Mouse (Mus musculus) brain, embryonic 18.5 days (tissue): Measurements from ENCODE around the gene T2.
"Not testable (repeated sequence)": the region's sequence is repeated elsewhere in the genome, so short reads cannot be mapped to it uniquely, and the experiment has no call there.

Experiments
- DNase-seq: peaks from one replicate; pipeline ENCODE4 v3.0.0-alpha.2; 2012; ENCODE audit warnings: low read depth, low spot score

Gene T2

GRCm38 (mm10) chr17:8367514-8368480 lies 12.0 kb downstream of the T2 start:
- no peak for DNase-seq

GRCm38 (mm10) chr17:8368570-8368969 lies 12.8 kb downstream of the T2 start:
- DNase-seq = peak; percentile 88

GRCm38 (mm10) chr17:8369171-8369570 lies 13.4 kb downstream of the T2 start:
- no peak for DNase-seq

DNA sequence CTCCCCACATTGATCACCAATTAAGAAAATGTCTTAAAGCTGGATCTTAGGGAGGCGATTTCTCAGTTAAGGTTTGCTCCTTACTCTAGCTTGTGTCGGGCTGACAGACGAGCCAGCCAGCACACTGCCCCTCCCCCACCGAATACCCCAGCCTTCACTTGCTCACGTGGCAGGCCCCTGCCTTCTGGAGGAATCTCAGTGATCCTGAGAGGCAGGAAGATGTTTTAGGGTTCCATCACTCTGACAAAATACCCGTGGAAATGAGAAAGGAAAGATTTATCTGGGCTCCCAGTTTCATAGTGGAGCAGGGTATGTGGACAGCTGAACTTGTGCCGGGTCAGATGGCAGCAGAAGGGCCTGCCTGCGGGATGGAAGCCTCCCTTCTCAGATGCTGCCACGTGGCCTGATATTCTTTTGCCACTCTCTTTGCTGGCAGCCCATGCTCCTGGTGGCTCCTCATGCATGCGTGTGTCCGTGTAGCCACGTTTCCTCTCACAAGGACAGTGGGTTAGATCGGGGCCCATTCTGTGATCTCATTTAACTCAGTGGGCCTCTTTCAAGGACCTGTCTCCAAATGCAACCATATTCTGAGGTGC lies 14.9 kb downstream of the T2 start:
- DNase-seq = no peak

DNA sequence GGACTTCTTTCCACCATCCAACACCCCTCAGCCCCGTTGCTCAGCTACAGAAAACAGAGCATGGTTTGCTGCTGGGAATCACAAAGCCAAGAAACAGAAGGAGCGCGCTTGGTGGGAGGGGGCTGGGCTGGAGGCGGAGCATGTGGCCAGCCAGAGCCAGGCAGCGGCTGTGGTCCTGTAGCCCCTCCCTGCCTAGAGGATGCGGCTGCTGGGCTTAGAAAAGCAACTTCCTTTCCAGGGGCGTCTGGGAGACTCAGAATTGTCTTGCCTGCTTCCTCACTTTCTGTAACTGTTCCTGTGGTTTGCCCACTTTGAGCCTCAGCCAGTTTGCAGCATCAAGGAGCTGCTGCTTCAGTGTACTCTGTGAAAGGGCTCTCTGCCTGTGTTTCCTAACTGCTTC lies 16.0 kb downstream of the T2 start:
- peak; percentile 83 for DNase-seq

DNA sequence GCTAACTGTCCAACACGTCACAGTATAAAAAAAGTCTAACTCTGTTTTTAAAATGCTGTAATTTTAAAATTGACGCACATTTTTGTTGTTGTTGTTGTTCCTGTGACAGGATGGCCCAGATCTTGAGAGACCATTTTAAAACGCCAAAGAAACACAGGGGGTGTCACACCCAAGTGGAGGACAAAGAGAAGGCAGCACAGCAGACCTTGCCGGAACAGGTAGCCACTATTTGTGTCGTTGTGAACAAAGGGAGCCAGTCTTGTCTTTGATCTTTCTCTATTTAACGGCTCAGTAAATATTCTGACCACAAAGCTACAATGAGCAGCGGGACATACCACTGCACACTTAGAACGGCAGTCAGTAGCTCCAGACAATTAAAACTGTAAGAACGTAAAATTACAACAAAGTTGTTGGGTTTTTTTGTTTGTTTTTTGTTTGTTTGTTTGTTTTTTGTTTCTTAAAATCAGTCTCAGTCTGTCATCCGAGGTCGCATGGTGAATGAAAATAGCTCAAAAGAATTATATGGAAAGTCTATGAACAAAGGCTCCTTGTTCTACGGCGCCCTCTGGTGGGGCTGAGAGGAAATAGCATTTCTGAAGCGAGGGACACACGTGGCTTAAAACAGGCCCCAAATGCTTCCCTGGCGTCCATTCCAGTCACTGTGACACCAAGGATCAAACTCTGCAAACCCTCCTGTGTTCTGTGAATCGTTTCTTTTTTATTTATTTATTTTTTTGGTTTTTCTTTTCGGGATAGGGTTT lies 16.7 kb downstream of the T2 start:
- peak; percentile 72 for DNase-seq

DNA sequence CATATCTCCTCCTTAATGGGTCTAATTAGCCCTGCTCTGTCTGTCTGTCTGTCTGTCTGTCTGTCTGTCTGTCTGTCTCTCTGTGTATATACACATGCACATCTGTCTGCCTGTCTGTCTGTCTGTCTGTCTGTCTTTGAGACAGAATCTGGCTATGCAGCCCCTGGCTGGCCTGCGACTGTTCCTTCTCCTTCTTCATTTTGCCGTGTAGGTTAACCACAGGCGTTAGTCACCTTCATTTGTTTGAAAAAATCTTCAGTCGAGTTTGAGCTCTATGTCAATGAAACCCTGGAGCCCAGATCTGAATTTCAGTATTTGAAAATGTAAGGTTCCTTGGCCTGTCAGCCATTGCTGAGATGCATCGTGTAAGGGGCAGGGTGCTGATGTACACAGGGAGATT lies 21.5 kb downstream of the T2 start:
- DNase-seq = no peak

DNA sequence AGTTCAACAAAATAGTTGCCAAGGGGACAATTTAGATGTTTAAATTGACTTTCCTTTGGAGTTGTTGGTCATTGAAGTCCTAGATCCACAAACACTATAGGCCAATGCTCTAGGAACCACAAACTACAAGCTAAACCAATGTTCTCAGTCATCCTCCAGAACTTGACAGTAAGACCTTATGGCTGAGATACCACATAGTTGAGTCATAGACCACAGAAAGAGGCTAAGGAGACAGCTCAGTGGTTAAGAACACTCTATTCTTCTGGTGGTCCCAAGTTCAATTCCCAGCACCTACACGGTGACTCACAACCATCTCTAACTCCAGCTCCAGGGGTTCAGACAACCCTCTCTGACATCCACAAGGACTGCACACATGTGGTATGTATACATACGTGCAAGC lies 29.6 kb downstream of the T2 start:
- no peak for DNase-seq

DNA sequence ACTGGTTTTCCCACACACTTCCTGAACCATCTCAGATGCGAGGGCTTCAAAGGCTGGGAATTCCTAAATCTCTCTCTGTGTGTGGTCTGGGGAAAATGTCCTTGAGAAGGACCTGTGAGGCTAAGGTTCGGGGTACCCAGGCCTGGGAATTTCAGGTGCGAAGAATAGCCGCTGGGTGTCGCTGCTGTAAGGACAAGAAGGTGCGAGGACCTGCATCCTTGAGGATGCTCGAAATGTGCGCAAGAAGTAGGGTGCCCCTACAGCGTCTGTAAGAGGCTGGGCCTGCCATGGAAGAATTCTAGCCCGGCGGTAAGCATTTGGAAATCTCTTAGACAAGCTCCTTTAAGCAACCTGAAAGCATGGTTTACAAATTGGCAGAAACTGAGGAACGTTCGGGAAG lies 32.7 kb downstream of the T2 start:
- no peak for DNase-seq

GRCm38 (mm10) chr17:8388990-8389789 lies 33.4 kb downstream of the T2 start:
- no peak for DNase-seq

DNA sequence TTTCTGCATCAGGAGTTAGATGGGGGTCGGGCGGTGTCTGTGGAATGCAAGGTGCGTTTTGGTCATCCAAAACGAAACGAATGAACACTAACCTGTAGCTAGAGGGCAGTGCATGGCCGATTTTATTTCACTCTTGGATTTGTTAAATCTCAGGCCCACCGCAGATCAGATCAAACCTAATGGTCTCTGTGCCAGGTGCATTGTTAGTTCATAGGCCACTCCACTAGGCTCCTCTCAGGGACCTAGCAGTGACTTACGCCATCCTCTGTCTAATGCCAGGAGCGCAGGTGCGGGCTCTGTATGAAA lies 34.0 kb downstream of the T2 start:
- DNase-seq = no peak

DNA sequence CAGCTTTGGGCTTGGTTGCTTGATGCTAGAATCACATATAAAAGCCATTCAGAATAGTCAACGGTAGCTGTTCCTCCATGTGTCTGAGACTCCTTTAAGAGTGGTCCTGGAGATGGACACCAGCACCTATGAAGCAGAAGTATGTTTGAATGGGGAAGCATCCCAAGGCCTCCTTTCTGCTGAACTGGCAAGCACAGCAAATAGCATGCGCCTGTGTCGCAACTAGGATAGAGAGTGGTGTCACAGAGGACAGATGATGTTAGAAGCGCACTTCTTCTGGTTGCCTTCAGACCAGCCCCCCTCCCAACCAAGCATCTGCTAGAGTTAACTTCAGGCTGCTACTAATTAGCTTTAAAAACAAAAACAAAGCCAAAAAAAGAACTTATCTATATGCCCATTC lies 34.7 kb downstream of the T2 start:
- DNase-seq = no peak

- no peak for DNase-seq
Measured at GRCm38 (mm10) chr17:8396371-8396770, 40.6 kb downstream of the T2 start.

DNA sequence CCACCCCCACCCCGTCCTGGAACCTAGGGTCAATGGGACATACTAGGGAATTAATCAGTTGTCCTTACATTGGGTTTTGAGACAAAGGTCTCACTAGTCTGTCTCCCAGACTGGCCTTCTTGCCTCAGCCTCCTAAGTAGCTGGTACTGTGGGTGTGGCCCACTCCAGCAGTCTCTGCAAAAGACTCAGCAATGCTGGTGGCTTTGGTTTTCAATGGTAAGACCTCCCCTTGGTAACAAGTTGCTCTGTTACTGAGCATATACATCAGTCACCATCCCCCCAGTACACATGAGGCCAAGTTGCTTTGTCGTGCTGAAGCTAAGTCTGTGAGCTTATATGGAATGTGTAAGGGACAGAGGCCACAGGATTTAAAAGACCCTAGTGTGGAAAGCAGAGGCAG lies 42.2 kb downstream of the T2 start:
- DNase-seq = no peak

DNA sequence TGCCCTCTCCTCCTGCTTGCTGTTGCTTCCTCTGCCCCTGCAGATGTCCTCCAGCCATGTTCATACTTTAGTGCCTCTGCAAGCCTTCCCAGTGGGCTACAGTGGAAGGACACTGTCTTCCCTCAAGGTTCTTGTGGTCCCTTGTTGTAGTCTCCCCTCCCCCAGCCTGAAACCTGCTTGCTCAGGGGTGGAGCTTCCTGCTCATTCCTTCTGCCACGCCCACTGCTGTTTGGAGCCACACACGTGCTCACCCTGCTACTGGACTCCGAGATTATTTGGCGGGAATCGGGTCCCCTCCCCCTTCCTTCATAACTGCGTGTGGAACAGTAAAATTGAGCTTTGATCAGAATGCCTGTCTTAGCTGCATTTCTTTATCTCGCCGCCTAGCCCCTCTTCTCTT lies 48.1 kb downstream of the T2 start:
- not testable (repeated sequence) for DNase-seq

DNA sequence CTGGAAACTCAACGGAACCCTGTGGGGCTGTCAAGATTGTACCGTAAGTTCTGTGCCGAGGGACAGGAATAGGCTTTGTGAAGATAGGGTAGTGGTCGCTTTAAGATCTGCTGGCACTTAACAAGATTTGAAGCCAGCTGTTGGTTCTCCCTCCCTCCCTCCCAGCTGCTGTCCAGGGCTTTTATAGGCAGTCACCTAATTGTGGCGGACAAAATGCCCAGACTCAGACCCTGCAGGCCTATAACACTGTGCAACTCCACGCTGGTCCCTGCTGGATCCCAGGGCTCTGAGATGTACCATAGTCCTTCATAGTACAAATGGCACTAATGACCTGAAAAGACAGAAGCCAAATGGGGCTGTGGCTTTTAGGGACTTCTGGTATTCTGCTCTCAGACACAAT lies 50.5 kb downstream of the T2 start:
- no peak for DNase-seq

- not testable (repeated sequence) for DNase-seq
Measured at GRCm38 (mm10) chr17:8408002-8408401, 52.2 kb downstream of the T2 start.

GRCm38 (mm10) chr17:8408589-8409295 lies 53.0 kb downstream of the T2 start:
- DNase-seq = no peak

- DNase-seq = no peak
Measured at GRCm38 (mm10) chr17:8410330-8410729, 54.5 kb downstream of the T2 start.

DNA sequence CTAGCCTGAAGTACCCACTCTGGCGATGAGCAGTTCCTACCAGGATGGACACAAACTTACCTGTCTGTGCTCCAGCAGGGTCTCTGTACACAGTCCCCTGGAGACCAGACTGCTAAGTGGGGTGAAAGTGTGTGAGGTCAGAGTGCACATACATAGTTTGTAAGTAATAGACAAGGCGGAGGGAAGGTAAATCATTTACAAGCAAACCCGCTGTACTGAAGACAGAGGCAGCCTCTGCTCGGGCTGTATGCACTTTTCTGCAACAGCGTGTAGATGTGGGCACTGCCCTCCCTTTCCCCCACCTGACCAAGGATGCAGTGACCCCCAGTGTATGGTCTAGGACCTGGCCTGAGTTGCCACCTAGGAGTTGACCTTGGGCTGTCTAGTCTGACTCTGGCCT lies 57.9 kb downstream of the T2 start:
- DNase-seq = no peak

- DNase-seq = no peak
Measured at GRCm38 (mm10) chr17:8415533-8415932, 59.7 kb downstream of the T2 start.
